Mouse (Mus musculus) thymus, postnatal 36 days (tissue): ENCODE results near the gene Intu.

Source experiments
- DNase-seq, 2 experiments: peaks; one replicate each; pipeline ENCODE4 v3.0.0; 2022; ENCODE audit warnings: mixed read lengths in 2 of 2

The Intu gene

GRCm38 (mm10) chr3:40531286-40532141 is at the start of gene Intu:
TSS of gene Intu (plus strand) at chr3:40531286.
- DNase-seq, result peak; percentile 25 to 26

DNA sequence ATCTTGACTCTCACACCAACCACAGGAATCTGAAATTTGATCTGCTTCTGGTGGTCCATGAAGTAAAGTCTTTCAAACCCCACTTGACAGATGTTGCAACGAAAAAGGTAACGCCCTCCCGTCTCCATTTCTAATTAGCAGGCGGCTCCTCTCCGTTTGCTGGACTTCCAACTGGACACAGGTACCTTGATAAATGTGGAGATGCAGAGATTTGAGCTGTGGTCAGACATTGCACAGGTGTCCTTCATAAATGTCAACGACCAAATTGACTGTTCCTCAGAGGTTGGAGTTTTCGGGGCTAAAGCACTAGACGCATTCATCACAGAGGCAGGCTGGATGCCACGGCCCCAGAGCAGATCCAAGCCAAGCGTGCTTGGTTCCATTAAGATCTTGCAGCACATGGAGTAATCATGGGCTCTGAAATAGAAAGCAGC is 47.8 kb upstream of the Intu start:
- no peak for DNase-seq

DNA sequence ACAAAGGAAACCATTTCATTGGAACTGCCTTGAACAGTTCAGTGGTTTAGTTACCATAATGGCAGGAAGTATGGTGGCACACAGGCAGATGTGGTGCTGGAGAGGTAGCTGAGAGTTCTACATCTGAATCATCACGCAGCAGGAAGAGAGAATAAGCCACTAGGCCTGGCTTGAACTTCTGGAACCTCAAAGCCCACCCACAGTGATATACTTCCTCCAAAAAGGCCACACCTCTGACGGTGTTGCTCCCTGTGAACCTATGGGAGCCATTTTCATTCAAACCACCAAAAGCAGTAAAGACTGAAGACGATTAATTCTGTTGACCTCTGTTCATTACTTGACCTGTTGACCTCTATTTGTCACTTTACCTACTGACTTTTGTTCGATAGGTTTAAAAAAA is 43.7 kb upstream of the Intu start:
- DNase-seq, result no peak

DNA sequence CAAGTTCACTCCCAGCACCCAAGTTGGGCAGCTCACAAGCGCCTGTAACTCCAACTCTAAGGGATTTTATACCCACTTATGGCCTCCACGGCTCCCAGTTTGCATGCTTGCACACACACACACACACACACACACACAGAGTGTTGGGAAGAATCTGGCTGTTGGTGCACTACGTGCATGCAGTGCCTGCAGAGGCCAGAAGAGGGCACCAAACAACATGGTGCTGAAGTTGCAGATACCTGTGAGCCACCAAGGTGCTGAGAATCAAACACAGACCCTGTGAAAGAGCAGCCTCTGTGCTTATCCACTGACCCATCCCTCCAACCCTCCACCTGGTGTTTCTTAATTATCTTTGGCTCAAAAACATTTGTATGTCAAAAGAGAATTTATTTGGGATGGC is 39.3 kb upstream of the Intu start:
- peak in 1 of 2 experiments; percentile 8 for DNase-seq

GRCm38 (mm10) chr3:40498898-40499297 is 32.2 kb upstream of the Intu start:
- no peak for DNase-seq

DNA sequence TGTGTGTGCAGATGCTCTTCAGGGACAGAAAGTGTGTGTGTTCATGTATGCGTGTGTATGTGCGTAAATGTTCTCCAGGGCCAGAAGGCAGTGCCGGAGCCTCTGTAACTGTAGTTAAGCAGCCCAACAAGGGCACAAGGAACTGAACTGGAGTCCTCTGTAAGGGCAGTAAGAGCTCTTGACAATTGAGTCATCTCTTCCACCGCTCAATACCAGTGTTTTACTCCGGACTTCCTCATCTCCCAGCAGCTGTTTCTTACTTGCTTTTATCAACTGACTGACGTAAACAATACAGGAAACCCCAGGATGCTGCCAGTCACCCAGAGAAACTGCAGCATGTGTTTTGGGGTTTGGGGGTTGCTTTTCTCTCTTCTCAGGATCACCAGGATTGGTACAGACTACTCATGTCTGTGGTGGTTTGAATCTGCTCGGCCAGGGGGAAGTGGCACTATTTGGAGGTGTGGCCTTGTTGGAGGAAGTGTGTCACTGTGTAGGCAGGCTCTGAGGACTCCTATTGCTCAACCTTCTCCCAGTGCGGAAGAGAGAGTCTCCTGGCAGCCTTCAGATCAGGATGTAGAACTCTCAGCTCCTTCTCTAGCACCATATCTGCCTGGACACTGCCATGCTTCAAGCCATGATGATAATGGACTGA is 30.8 kb upstream of the Intu start:
- DNase-seq, result no peak

GRCm38 (mm10) chr3:40504377-40504776 is 26.7 kb upstream of the Intu start:
- no peak for DNase-seq

DNA sequence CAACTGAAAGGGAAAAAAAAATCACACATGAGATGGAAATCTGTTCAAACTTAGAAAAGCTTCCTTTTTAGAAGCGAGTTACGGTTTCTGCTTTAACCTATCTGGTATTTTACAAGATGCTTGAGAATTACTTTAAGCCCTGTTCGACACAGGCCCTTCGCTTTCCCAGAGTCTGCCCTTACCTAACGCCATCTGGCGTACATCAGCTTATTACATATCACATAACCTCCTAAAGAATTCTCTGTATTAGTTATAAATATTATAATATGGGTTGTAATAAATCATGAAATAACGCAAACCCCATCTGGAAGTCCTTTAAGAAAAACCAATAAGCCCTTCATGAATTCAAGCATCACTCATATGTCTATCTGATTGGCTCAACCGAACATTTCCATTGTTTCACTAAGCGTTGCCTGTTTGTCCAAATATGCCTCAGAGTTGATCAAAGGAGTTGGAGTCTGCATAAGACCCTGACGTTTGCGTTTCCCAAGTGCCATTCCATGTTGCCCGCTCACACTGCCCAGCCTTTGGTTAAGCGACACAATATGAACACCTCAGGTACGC is 25.6 kb upstream of the Intu start:
- DNase-seq, result no peak

GRCm38 (mm10) chr3:40508927-40509576 is 22.0 kb upstream of the Intu start:
- no peak for DNase-seq

DNA sequence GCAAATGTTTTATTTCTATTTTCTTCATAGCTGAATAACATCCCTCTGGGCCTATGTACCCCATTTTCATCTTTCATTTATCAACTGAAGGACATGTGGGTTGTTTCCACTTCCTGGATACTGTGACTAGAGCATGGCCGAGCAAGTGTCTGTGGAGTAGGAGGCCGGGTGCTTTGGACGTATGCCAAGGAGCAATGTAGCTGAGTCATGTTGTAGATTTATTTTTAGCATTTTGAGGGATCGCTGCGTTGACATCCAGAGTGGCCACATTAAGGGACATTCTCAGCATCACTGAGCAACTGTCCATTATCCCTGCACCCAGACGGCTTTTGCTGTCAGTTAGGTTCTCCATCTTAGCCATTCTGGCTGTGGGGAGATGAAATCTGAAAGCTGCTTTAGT is 20.5 kb upstream of the Intu start:
- no peak for DNase-seq

- no peak for DNase-seq
Observed at GRCm38 (mm10) chr3:40512936-40513829, 17.9 kb upstream of the Intu start.

DNA sequence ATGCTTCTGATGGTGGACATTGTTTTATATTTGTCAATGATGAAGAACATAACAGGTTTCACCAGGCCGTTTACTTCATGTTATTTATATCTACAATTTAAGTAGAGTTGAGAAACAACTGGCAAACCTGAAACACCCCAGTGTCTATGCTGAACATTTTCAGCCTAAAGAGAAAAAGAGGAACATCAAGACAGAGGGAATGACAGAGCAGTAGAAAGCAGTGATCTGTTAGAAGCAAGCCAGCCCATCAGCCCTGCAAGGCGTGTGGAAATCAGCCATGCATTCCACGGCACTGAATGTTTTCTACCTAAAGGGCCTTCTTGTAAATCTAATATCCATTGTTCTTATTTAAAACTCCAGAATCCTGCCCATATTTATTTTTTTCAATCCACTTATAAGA is 12.8 kb upstream of the Intu start:
- no peak for DNase-seq

GRCm38 (mm10) chr3:40519555-40519954 is 11.5 kb upstream of the Intu start:
- no peak for DNase-seq

GRCm38 (mm10) chr3:40520567-40520966 is 10.5 kb upstream of the Intu start:
- no peak for DNase-seq

GRCm38 (mm10) chr3:40522446-40522845 is 8.6 kb upstream of the Intu start:
- DNase-seq, result no peak

GRCm38 (mm10) chr3:40522846-40523245 is 8.2 kb upstream of the Intu start:
- DNase-seq, result no peak

DNA sequence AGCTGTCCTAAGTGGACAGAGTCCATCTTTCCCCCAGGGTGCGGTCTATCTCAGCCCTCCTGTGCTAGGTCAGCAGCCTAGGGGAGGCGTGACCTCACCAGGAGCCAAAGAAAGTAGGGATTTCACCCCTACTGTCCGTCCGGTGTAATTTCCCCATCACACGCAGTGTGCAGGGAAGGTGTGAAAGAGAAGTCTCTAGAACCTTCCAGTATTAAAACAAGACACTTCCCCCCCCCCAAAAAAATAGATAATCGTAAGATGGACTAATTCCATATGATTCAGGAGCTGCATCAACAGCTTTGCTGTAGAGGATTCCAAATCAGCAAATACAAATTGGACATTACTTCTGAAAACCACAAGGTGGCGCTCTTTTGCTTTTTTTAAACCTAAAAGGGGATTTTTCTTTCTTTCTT is 7.7 kb upstream of the Intu start:
- DNase-seq, result no peak

DNA sequence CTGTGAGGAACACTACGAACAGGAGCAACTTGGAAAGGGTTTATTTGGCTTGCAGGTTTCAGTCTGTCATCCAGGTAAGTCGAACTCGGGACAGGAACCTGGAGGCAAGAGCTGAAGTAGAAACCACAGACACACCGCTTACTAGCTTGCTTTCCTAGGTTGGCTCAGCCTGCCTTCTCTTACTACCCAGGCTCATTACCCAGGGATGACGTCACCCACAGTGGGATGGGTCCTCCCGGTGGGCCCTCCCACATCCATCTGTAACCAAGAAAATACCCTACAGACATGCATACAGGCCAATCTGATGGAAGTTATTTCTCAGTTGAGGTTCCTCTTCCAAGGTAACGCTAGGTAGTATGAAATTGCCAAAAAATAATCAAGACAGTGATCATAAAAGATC is 6.2 kb upstream of the Intu start:
- no peak for DNase-seq

- DNase-seq, result peak; percentile 57 to 72
Observed at GRCm38 (mm10) chr3:40525341-40525740, 5.7 kb upstream of the Intu start.

GRCm38 (mm10) chr3:40526095-40526494 is 5.0 kb upstream of the Intu start:
- no peak for DNase-seq

GRCm38 (mm10) chr3:40527218-40527617 is 3.9 kb upstream of the Intu start:
- no peak for DNase-seq
